Mouse (Mus musculus): Measurements from ENCODE around the gene Cdyl. TPM values are rescaled to one million over a fixed set of nuclear protein-coding genes. Genes with fewer than 3 reads are reported as not detected.

Cdyl gene
- 18.7 and 20.1 TPM in 2 replicates for polyA plus RNA-seq (2012; rRNA removed)
- 22.7 and 24.1 TPM in 2 replicates for polyA plus RNA-seq (2014; fragmentation: Nextera tagmentation; extraction: Ambion mirVana)

- no peaks in the 10 kb centered on the region for H3K36me3 ChIP-seq (ENCODE audit: control insufficient read depth, insufficient read depth, low read length)
- no peak for DNase-seq (ENCODE audit: low spot score)
- no peaks in the 10 kb centered on the region for H3K9me3 ChIP-seq (ENCODE audit: control insufficient read depth, low read length)
- no peak within 1 kb of the TSS for H3K4me3 ChIP-seq (replicated peaks; ENCODE audit: low read length)
- H3K27me3 ChIP-seq (ENCODE audit: control insufficient read depth, insufficient read depth, low read length) = no peaks in the 10 kb centered on the region
- no peak within 1 kb of the TSS for H3K9ac ChIP-seq (ENCODE audit: low read depth, low read length, severe bottlenecking)
- whole genome bisulfite sequencing = 45% methylated on average over 4 of the region's 4 CpGs
- ATAC-seq (ENCODE audit: low FRiP score, low read depth) = no peak
- no peak for TF ChIP-seq POLR2A (IDR thresholded peaks at IDR 0.05; ENCODE audit: borderline replicate concordance, extremely low read depth, insufficient read depth, insufficient read length)
- H3K4me2 ChIP-seq (replicated peaks; ENCODE audit: low read depth, low read length, severe bottlenecking) = no peak within 1 kb of the TSS
- no peak within 1 kb of the TSS for H3K27ac ChIP-seq (replicated peaks; ENCODE audit: low read depth, low read length)
- H3K4me1 ChIP-seq (ENCODE audit: control insufficient read depth, insufficient read depth, low read length) = no peaks in the 10 kb centered on the region
These were observed at the start of gene Cdyl for GRCm38 (mm10) chr13:35659406-35659985. Gene Cdyl, plus strand, starts transcription at chr13:35659833.

GRCm38 (mm10) chr13:35610718-35611117 is 48.9 kb upstream of the Cdyl start:
- TF ChIP-seq POLR2A (IDR thresholded peaks at IDR 0.05; ENCODE audit: borderline replicate concordance, extremely low read depth, insufficient read depth, insufficient read length) = no peak
- H3K27me3 ChIP-seq (ENCODE audit: control insufficient read depth, insufficient read depth, low read length) = no peaks in the 10 kb centered on the region
- no peak overlapping the region for H3K4me3 ChIP-seq (replicated peaks; ENCODE audit: low read length)

GRCm38 (mm10) chr13:35612506-35612905 is 47.1 kb upstream of the Cdyl start:
- Histone ChIP-seq H3K9ac (ENCODE audit: low read depth, low read length, severe bottlenecking) (no peak overlapping the region), H3K27ac (replicated peaks; ENCODE audit: low read depth, low read length) (no peak overlapping the region), H3K4me1 (ENCODE audit: control insufficient read depth, insufficient read depth, low read length) (no peaks in the 10 kb centered on the region), H3K4me3 (replicated peaks; ENCODE audit: low read length) (no peak overlapping the region), H3K4me2 (replicated peaks; ENCODE audit: low read depth, low read length, severe bottlenecking) (no peak overlapping the region), H3K9me3 (ENCODE audit: control insufficient read depth, low read length) (no peaks in the 10 kb centered on the region), H3K36me3 (ENCODE audit: control insufficient read depth, insufficient read depth, low read length) (no peaks in the 10 kb centered on the region), H3K27me3 (ENCODE audit: control insufficient read depth, insufficient read depth, low read length) (no peaks in the 10 kb centered on the region)
- WGBS = 96% methylated on average over 1 of the region's 1 CpGs
- ATAC-seq (ENCODE audit: low FRiP score, low read depth) = no peak
- TF ChIP-seq POLR2A (IDR thresholded peaks at IDR 0.05; ENCODE audit: borderline replicate concordance, extremely low read depth, insufficient read depth, insufficient read length) = no peak
- DNase-seq (ENCODE audit: low spot score) = no peak

More at GRCm38 (mm10) chr13:35610718-35611117, 48.9 kb upstream of the Cdyl start:
- Histone ChIP-seq H3K4me1 (ENCODE audit: control insufficient read depth, insufficient read depth, low read length) (no peaks in the 10 kb centered on the region), H3K27ac (replicated peaks; ENCODE audit: low read depth, low read length) (no peak overlapping the region), H3K9me3 (ENCODE audit: control insufficient read depth, low read length) (no peaks in the 10 kb centered on the region), H3K4me2 (replicated peaks; ENCODE audit: low read depth, low read length, severe bottlenecking) (no peak overlapping the region), H3K36me3 (ENCODE audit: control insufficient read depth, insufficient read depth, low read length) (no peaks in the 10 kb centered on the region), H3K9ac (ENCODE audit: low read depth, low read length, severe bottlenecking) (no peak overlapping the region)
- ATAC-seq (ENCODE audit: low FRiP score, low read depth) (no peak), DNase-seq (ENCODE audit: low spot score) (no peak)

GRCm38 (mm10) chr13:35614832-35615479 is 44.7 kb upstream of the Cdyl start:
- DNase-seq (ENCODE audit: low spot score) (no peak), ATAC-seq (ENCODE audit: low FRiP score, low read depth) (no peak)
- Histone ChIP-seq H3K36me3 (ENCODE audit: control insufficient read depth, insufficient read depth, low read length) (no peaks in the 10 kb centered on the region), H3K4me3 (replicated peaks; ENCODE audit: low read length) (no peak overlapping the region), H3K4me1 (ENCODE audit: control insufficient read depth, insufficient read depth, low read length) (no peaks in the 10 kb centered on the region), H3K27ac (replicated peaks; ENCODE audit: low read depth, low read length) (no peak overlapping the region), H3K9ac (ENCODE audit: low read depth, low read length, severe bottlenecking) (no peak overlapping the region), H3K4me2 (replicated peaks; ENCODE audit: low read depth, low read length, severe bottlenecking) (no peak overlapping the region), H3K9me3 (ENCODE audit: control insufficient read depth, low read length) (no peaks in the 10 kb centered on the region), H3K27me3 (ENCODE audit: control insufficient read depth, insufficient read depth, low read length) (no peaks in the 10 kb centered on the region)
- 76% methylated on average over 4 of the region's 4 CpGs for whole genome bisulfite sequencing
- no peak for TF ChIP-seq POLR2A (IDR thresholded peaks at IDR 0.05; ENCODE audit: borderline replicate concordance, extremely low read depth, insufficient read depth, insufficient read length)

- H3K27ac ChIP-seq (replicated peaks; ENCODE audit: low read depth, low read length) = no peak overlapping the region
- no peak overlapping the region for H3K4me3 ChIP-seq (replicated peaks; ENCODE audit: low read length)
- H3K27me3 ChIP-seq (ENCODE audit: control insufficient read depth, insufficient read depth, low read length) = no peaks in the 10 kb centered on the region
- H3K9me3 ChIP-seq (ENCODE audit: control insufficient read depth, low read length) = no peaks in the 10 kb centered on the region
- DNase-seq (ENCODE audit: low spot score) (no peak), ATAC-seq (ENCODE audit: low FRiP score, low read depth) (no peak)
- no peaks in the 10 kb centered on the region for H3K4me1 ChIP-seq (ENCODE audit: control insufficient read depth, insufficient read depth, low read length)
- H3K36me3 ChIP-seq (ENCODE audit: control insufficient read depth, insufficient read depth, low read length) = no peaks in the 10 kb centered on the region
- 78% methylated on average over 4 of the region's 4 CpGs for WGBS
- no peak overlapping the region for H3K4me2 ChIP-seq (replicated peaks; ENCODE audit: low read depth, low read length, severe bottlenecking)
- no peak for TF ChIP-seq POLR2A (IDR thresholded peaks at IDR 0.05; ENCODE audit: borderline replicate concordance, extremely low read depth, insufficient read depth, insufficient read length)
- no peak overlapping the region for H3K9ac ChIP-seq (ENCODE audit: low read depth, low read length, severe bottlenecking)
These were observed 43.0 kb upstream of the Cdyl start for GRCm38 (mm10) chr13:35616524-35617099.

Measured in limb, embryonic 14.5 days (tissue).